Mouse (Mus musculus): Measurements from ENCODE around the gene Hspa2.
A peak's percentile ranks its signal among the peaks of the same experiment; 100 is the strongest.
"Not testable (repeated sequence)": the region's sequence is repeated elsewhere in the genome, so short reads cannot be mapped to it uniquely, and the experiment has no call there.

Gene Hspa2

DNA sequence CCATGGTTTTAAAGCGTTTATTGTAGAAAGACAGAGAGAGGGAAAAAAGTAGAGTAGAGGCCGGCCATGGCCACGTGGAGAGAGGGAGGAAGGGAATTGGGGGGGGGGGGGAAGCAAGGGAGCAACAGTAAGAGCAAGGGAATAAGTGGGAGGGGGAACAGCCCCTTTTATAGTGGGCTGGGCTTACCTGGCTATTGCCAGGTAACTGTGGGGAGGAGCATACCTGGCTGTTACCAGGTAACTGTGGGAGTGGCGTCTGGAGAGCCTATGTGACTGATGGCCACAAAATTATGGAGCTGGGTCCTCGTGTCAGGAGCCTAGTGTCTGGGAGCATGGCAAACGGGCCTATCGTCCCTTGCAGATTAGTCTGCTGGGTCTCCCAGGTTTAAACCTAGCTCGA is 31.6 kb downstream of the Hspa2 start:
- no peak for DNase-seq

DNA sequence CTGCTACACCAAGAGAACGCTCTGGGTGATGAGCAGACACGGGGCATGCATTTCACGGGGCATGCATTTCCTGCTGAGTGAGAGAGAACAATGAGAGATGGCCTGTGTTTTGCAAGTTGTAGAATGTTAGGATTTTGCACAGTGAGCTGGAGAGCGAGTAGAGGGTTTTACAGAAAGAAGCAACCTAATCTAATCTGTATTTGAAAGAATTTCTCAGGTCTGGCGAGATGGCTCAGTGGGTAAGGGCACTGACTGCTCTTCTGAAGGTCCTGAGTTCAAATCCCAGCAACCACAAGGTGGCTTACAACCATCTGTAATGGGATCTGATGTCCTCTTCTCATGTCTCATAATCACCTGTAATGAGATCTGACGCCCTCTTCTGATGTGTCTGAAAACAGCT is 39.5 kb downstream of the Hspa2 start:
- not testable (repeated sequence) for DNase-seq

- peak in 1 of 2 experiments; percentile 42 for DNase-seq
Observed at GRCm38 (mm10) chr12:76444359-76444772, 40.4 kb downstream of the Hspa2 start.

DNA sequence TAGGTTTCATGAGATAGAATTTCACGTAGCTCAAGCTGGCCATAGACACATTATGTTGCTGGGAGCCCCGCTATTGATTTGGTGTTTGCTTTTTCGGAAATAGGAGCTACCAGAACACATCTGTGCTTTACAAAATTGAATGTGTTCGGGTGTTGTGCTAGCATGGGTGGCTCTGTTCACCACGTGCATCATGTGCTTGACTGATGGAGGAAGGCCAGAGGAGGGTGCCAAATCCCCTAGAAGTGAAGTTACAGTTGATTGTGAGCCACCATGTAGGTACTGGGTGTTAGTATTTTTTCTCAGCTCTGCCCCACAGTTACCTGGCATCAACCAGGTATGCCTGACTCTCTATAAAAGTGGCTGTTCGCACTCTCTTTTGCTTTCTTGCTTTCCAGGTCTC is 40.9 kb downstream of the Hspa2 start:
- no peak for DNase-seq

GRCm38 (mm10) chr12:76446201-76446600 is 42.2 kb downstream of the Hspa2 start:
- DNase-seq: peak; percentile 51 to 66

- DNase-seq: no peak
Observed at GRCm38 (mm10) chr12:76448127-76448526, 44.2 kb downstream of the Hspa2 start.

GRCm38 (mm10) chr12:76452203-76452602 is 48.2 kb downstream of the Hspa2 start:
- DNase-seq: no peak
